Mouse (Mus musculus) spleen, adult 18-20 months (tissue): ENCODE data around the gene Atxn1.

Experiments
- DNase-seq, 2 experiments: peaks; one replicate each; pipeline ENCODE4 v3.0.0; 2022; ENCODE audit warnings: mixed read lengths in 2 of 2

The Atxn1 gene

GRCm38 (mm10) chr13:45764354-45764753 lies 200.5 kb downstream of the Atxn1 start:
- no peak for DNase-seq

GRCm38 (mm10) chr13:45762278-45762677 lies 202.5 kb downstream of the Atxn1 start:
- DNase-seq = no peak

GRCm38 (mm10) chr13:45754483-45754882 lies 210.3 kb downstream of the Atxn1 start:
- no peak for DNase-seq

- DNase-seq = no peak
Measured at GRCm38 (mm10) chr13:45752498-45752897, 212.3 kb downstream of the Atxn1 start.

- no peak for DNase-seq
Measured at GRCm38 (mm10) chr13:45751231-45751630, 213.6 kb downstream of the Atxn1 start.

- DNase-seq = no peak
Measured at GRCm38 (mm10) chr13:45750627-45751026, 214.2 kb downstream of the Atxn1 start.

GRCm38 (mm10) chr13:45749937-45750336 lies 214.9 kb downstream of the Atxn1 start:
- no peak for DNase-seq

- no peak for DNase-seq
Measured at GRCm38 (mm10) chr13:45749222-45749621, 215.6 kb downstream of the Atxn1 start.

- no peak for DNase-seq
Measured at GRCm38 (mm10) chr13:45748691-45749090, 216.1 kb downstream of the Atxn1 start.

- no peak for DNase-seq
Measured at GRCm38 (mm10) chr13:45745851-45746773, 218.7 kb downstream of the Atxn1 start.

- no peak for DNase-seq
Measured at GRCm38 (mm10) chr13:45744803-45745432, 219.9 kb downstream of the Atxn1 start.

GRCm38 (mm10) chr13:45743848-45744247 lies 221.0 kb downstream of the Atxn1 start:
- DNase-seq = no peak

GRCm38 (mm10) chr13:45740369-45740768 lies 224.4 kb downstream of the Atxn1 start:
- DNase-seq = no peak

GRCm38 (mm10) chr13:45736241-45736640 lies 228.6 kb downstream of the Atxn1 start:
- DNase-seq = no peak

- DNase-seq = no peak
Measured at GRCm38 (mm10) chr13:45735802-45736201, 229.0 kb downstream of the Atxn1 start.

- DNase-seq = no peak
Measured at GRCm38 (mm10) chr13:45734531-45734930, 230.3 kb downstream of the Atxn1 start.

GRCm38 (mm10) chr13:45732590-45732989 lies 232.2 kb downstream of the Atxn1 start:
- no peak for DNase-seq

- no peak for DNase-seq
Measured at GRCm38 (mm10) chr13:45726917-45727316, 237.9 kb downstream of the Atxn1 start.

- no peak for DNase-seq
Measured at GRCm38 (mm10) chr13:45726181-45726580, 238.6 kb downstream of the Atxn1 start.

- no peak for DNase-seq
Measured at GRCm38 (mm10) chr13:45724507-45725259, 240.1 kb downstream of the Atxn1 start.

GRCm38 (mm10) chr13:45722885-45723284 lies 241.9 kb downstream of the Atxn1 start:
- DNase-seq = no peak

- DNase-seq = no peak
Measured at GRCm38 (mm10) chr13:45721621-45722020, 243.2 kb downstream of the Atxn1 start.

GRCm38 (mm10) chr13:45718850-45719249 lies 246.0 kb downstream of the Atxn1 start:
- no peak for DNase-seq
